Mouse (Mus musculus) erythroblast, embryonic 14.5 days (primary cell): ENCODE measurements around the gene Klhl26. TPM values are rescaled to one million over a fixed set of nuclear protein-coding genes. Genes with fewer than 3 reads are reported as not detected.

ENCODE experiments used
- H3K27me3 ChIP-seq: 2 replicates; pipeline ENCODE4 v1.6.1; 2012; ENCODE audit warnings: inconsistent platforms; ENCODE audit not compliant: control insufficient read depth
- H3K36me3 ChIP-seq: 2 replicates; pipeline ENCODE4 v1.6.1; 2012; ENCODE audit warnings: mild to moderate bottlenecking, inconsistent platforms; ENCODE audit not compliant: control insufficient read depth
- H3K4me1 ChIP-seq: 2 replicates; pipeline ENCODE4 v1.6.1; 2012; ENCODE audit warnings: inconsistent platforms; ENCODE audit not compliant: control insufficient read depth
- H3K4me3 ChIP-seq: replicated peaks from 2 replicates; pipeline ENCODE3; 2012; ENCODE audit warnings: moderate library complexity, mild to moderate bottlenecking, inconsistent platforms
- H3K9me3 ChIP-seq: 2 replicates; pipeline ENCODE4 v1.6.1; 2012; ENCODE audit warnings: low read length, inconsistent platforms, mixed read lengths; ENCODE audit not compliant: control insufficient read depth
- GATA1 ChIP-seq: IDR thresholded peaks from 2 replicates; pipeline ENCODE4 v1.6.1; 2012; ENCODE audit warnings: low read length, inconsistent platforms, mixed read lengths
- TAL1 ChIP-seq: IDR thresholded peaks from 3 replicates; pipeline ENCODE4 v1.6.1; 2012; ENCODE audit warnings: low read length, inconsistent platforms, mixed read lengths
- polyA plus RNA-seq: library from polyadenylated mRNA; stranded (reverse); fragments of >175 nt; gene quantifications from 2 replicates; pipeline ENCODE4 v1.2.3, GENCODE M21; 2012

The Klhl26 gene
- polyA plus RNA-seq, 1 experiment: 0.92 TPM

DNA sequence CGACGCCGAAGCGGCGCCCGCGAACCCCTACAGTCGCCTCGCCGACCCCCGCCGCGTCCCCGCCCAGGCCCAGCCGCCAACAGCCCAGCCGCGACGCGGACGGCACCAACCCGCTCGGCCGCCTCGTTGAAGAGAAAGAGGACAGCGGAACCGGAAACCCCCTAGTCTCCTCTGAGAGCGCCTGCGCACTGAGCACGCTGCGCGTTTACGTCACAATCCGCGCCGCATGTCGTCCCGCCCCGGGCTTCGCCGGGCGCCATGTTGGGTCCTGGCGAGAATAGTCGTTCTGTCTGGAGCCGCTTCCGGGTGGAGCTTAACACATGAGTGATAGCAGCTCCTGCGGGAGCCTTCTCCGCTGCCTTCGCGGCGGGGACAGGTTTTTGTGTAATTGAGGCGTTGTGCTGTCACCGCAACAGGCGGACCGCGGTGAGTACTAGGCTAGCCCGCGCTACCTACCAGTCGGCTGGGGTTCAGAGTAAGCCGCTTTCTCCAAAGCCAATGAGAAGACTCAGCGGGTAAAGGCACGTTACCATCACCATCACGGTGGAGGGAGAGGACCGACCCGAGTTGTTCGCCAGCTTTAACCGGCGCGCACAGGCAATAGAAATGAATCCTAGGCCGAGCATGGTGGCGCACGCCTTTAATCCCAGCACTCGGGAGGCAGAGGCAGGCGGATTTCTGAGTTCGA lies 33.6 kb upstream of the Klhl26 start, which contains the start of gene Uba52:
Gene Uba52, minus strand, starts transcription at position 574 of the 688 bp plus-strand sequence.
- H3K4me3 ChIP-seq: peak within 1 kb of the TSS; percentile 93
- peaks cover 69% of the 10 kb centered on the region for H3K4me1 ChIP-seq
- TF ChIP-seq GATA1 (no peak), TAL1 (no peak)
- H3K27me3 ChIP-seq: no peaks in the 10 kb centered on the region
- H3K36me3 ChIP-seq: peaks cover 69% of the 10 kb centered on the region
- H3K9me3 ChIP-seq: no peaks in the 10 kb centered on the region

- Histone ChIP-seq H3K9me3 (no peaks in the 10 kb centered on the region), H3K4me1 (peaks cover 78% of the 10 kb centered on the region), H3K27me3 (no peaks in the 10 kb centered on the region), H3K36me3 (peaks cover 70% of the 10 kb centered on the region), H3K4me3 (peak overlapping the region; percentile 93)
- TF ChIP-seq GATA1 (no peak), TAL1 (no peak)
Measured at GRCm38 (mm10) chr8:70509281-70509952, 32.6 kb upstream of the Klhl26 start.

GRCm38 (mm10) chr8:70507027-70507393 lies 30.2 kb upstream of the Klhl26 start:
- H3K27me3 ChIP-seq: peaks cover 12% of the 10 kb centered on the region
- peaks cover 75% of the 10 kb centered on the region for H3K4me1 ChIP-seq
- peaks cover 58% of the 10 kb centered on the region for H3K36me3 ChIP-seq
- TF ChIP-seq GATA1 (no peak), TAL1 (no peak)
- H3K9me3 ChIP-seq: no peaks in the 10 kb centered on the region
- peak overlapping the region; percentile 83 for H3K4me3 ChIP-seq

GRCm38 (mm10) chr8:70506328-70507026 lies 29.7 kb upstream of the Klhl26 start, which contains the start of gene Rex1bd:
Gene Rex1bd, minus strand, starts transcription at chr8:70506752.
- TF ChIP-seq TAL1 (no peak), GATA1 (no peak)
- Histone ChIP-seq H3K9me3 (no peaks in the 10 kb centered on the region), H3K4me1 (peaks cover 75% of the 10 kb centered on the region), H3K36me3 (peaks cover 54% of the 10 kb centered on the region), H3K27me3 (peaks cover 17% of the 10 kb centered on the region), H3K4me3 (peak within 1 kb of the TSS; percentile 83)

DNA sequence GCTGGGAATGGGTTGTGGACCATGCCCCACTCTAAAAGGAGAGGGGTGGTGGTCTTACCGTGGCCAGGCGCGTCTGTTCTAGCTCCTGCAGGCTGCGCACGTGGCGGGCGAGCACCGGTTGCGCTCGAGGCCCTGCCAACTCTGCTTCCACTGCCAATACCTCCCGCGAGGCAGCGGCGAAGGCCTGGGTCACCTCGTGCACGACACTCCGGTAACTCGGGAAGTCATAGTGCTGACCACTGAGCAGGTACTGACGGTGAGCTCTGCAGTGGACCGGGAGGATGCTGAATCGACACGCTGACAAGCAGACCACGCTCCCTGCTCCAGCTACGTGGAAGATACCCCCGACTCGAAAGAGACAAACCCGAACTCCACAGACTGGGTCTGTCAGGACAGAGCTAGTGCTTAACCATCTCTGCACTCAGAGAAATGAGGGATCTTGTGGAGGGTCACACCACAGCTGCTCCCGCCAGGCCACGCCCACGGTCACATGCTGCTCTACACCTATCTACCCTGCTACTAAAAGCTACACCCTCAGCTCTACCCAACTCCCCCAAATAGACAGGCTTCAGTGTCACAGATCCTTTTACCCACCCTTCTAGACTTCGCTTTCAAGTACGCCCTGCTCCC lies 29.0 kb upstream of the Klhl26 start:
- Histone ChIP-seq H3K4me3 (peak overlapping the region; percentile 83), H3K4me1 (peaks cover 78% of the 10 kb centered on the region), H3K27me3 (peaks cover 22% of the 10 kb centered on the region), H3K36me3 (peaks cover 54% of the 10 kb centered on the region), H3K9me3 (no peaks in the 10 kb centered on the region)
- TF ChIP-seq GATA1: no peak
- TF ChIP-seq TAL1: no peak

GRCm38 (mm10) chr8:70504851-70505250 lies 28.1 kb upstream of the Klhl26 start:
- H3K9me3 ChIP-seq: no peaks in the 10 kb centered on the region
- H3K4me3 ChIP-seq: peak overlapping the region; percentile 83
- H3K27me3 ChIP-seq: peaks cover 26% of the 10 kb centered on the region
- peaks cover 88% of the 10 kb centered on the region for H3K4me1 ChIP-seq
- peaks cover 54% of the 10 kb centered on the region for H3K36me3 ChIP-seq
- TF ChIP-seq GATA1 (no peak), TAL1 (no peak)

DNA sequence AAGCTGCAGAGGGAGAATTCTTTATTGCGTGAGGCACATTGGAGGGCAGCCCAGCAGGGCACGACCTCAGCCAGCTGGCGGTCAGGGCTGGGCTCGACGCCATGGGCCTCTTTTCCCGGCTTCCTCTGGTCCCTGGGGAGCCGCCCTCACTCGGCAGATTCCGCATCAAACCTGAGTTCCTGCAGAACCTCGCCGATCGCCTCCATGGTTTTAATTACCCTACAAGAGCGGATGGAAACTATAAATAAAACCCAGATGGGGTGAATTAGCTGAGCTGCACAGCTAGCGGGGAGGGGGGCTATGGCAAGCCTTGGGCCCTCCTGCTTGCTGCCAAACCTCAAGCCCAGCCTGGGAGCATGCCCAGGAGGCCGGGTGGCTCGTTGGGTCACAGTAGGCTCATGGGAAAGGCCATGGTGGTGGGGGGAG lies 27.5 kb upstream of the Klhl26 start:
- peaks cover 89% of the 10 kb centered on the region for H3K4me1 ChIP-seq
- no peak overlapping the region for H3K4me3 ChIP-seq
- TF ChIP-seq GATA1 (no peak), TAL1 (no peak)
- peaks cover 29% of the 10 kb centered on the region for H3K27me3 ChIP-seq
- H3K9me3 ChIP-seq: no peaks in the 10 kb centered on the region
- H3K36me3 ChIP-seq: peaks cover 50% of the 10 kb centered on the region

GRCm38 (mm10) chr8:70503062-70503750 lies 26.4 kb upstream of the Klhl26 start:
- peak overlapping the region; percentile 51 for H3K4me3 ChIP-seq
- TF ChIP-seq TAL1: no peak
- no peak for TF ChIP-seq GATA1
- H3K36me3 ChIP-seq: peaks cover 39% of the 10 kb centered on the region
- no peaks in the 10 kb centered on the region for H3K9me3 ChIP-seq
- H3K4me1 ChIP-seq: peaks cover 90% of the 10 kb centered on the region
- H3K27me3 ChIP-seq: peaks cover 40% of the 10 kb centered on the region
